Mouse (Mus musculus): ENCODE data around the gene Mgat4a.

DNA sequence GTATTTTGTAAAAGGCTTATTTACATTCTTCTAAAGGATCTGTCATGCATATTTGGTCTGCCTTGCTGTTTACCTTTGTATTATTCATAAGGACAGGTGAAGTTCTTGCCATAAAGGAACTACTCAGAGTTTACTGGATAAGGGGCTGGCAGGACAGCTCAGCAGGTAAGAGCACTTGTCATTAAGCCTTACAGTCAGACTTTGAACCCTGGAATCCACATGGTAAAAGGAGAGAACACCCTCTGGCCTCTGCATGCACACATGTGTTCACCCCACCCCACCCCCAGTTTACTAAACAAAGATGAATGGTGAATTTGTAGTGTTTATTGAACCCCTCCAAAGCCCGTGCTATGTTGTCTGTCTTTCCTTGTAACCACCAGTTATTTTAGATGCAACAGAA is 125.4 kb downstream of the Mgat4a start:
- TF ChIP-seq CTCF (IDR thresholded peaks at IDR 0.05; ENCODE audit: borderline replicate concordance, insufficient read depth, low read depth, low read length) (no peak), POLR2A (IDR thresholded peaks at IDR 0.05; ENCODE audit: borderline replicate concordance, insufficient read depth, low read length) (no peak)

All from cerebellum, adult 2 months (tissue).